Mouse (Mus musculus): ENCODE results near the gene Pdcd2l. TPM values are rescaled to one million over a fixed set of nuclear protein-coding genes. Genes with fewer than 3 reads are reported as not detected.

Gene Pdcd2l
- polyA plus RNA-seq (2015; fragmentation: Nextera tagmentation; extraction: Ambion mirVana), result 56.2 and 57.2 TPM in 2 replicates

GRCm38 (mm10) chr7:34196132-34197128 is at the start of gene Pdcd2l:
Pdcd2l (minus strand) TSS chr7:34196661.
- H3K9ac ChIP-seq (ENCODE audit: low read length), result peak within 1 kb of the TSS; percentile 99
- H3K4me3 ChIP-seq (ENCODE audit: low read length), result peak within 1 kb of the TSS; percentile 98
- peaks cover 5% of the 10 kb centered on the region for H3K4me1 ChIP-seq (replicated peaks; ENCODE audit: control insufficient read depth, insufficient read depth, low read length)
- ATAC-seq (ENCODE audit: low read depth), result peak; percentile 96
- H3K27ac ChIP-seq (ENCODE audit: low read length), result peak within 1 kb of the TSS; percentile 72
- H3K27me3 ChIP-seq (ENCODE audit: control insufficient read depth, insufficient read depth, low read depth, low read length), result no peaks in the 10 kb centered on the region
- WGBS, result 2% methylated on average over 65 of the region's 70 CpGs
- no peaks in the 10 kb centered on the region for H3K9me3 ChIP-seq (ENCODE audit: control insufficient read depth, low read length)
- H3K4me2 ChIP-seq (ENCODE audit: low read depth, low read length), result peak within 1 kb of the TSS; percentile 71
- peaks cover 7% of the 10 kb centered on the region for H3K36me3 ChIP-seq (ENCODE audit: control insufficient read depth, insufficient read depth, low read length)

- Histone ChIP-seq H3K4me2 (ENCODE audit: low read depth, low read length) (no peak overlapping the region), H3K4me1 (replicated peaks; ENCODE audit: control insufficient read depth, insufficient read depth, low read length) (no peaks in the 10 kb centered on the region), H3K9ac (ENCODE audit: low read length) (no peak overlapping the region), H3K9me3 (ENCODE audit: control insufficient read depth, low read length) (no peaks in the 10 kb centered on the region), H3K27ac (ENCODE audit: low read length) (no peak overlapping the region), H3K4me3 (ENCODE audit: low read length) (no peak overlapping the region), H3K36me3 (ENCODE audit: control insufficient read depth, insufficient read depth, low read length) (peaks cover 46% of the 10 kb centered on the region), H3K27me3 (ENCODE audit: control insufficient read depth, insufficient read depth, low read depth, low read length) (no peaks in the 10 kb centered on the region)
- 92% methylated on average over 11 of the region's 11 CpGs for WGBS
- no peak for ATAC-seq (ENCODE audit: low read depth)
Measured at GRCm38 (mm10) chr7:34242176-34242575, 45.7 kb upstream of the Pdcd2l start.

GRCm38 (mm10) chr7:34238086-34238485 is 41.6 kb upstream of the Pdcd2l start:
- H3K4me3 ChIP-seq (ENCODE audit: low read length), result no peak overlapping the region
- H3K36me3 ChIP-seq (ENCODE audit: control insufficient read depth, insufficient read depth, low read length), result peaks cover 34% of the 10 kb centered on the region
- no peaks in the 10 kb centered on the region for H3K9me3 ChIP-seq (ENCODE audit: control insufficient read depth, low read length)
- 88% methylated on average over 5 of the region's 5 CpGs for WGBS
- no peak overlapping the region for H3K4me2 ChIP-seq (ENCODE audit: low read depth, low read length)
- H3K27ac ChIP-seq (ENCODE audit: low read length), result no peak overlapping the region
- H3K4me1 ChIP-seq (replicated peaks; ENCODE audit: control insufficient read depth, insufficient read depth, low read length), result peaks cover 4% of the 10 kb centered on the region
- H3K27me3 ChIP-seq (ENCODE audit: control insufficient read depth, insufficient read depth, low read depth, low read length), result no peaks in the 10 kb centered on the region
- ATAC-seq (ENCODE audit: low read depth), result no peak
- H3K9ac ChIP-seq (ENCODE audit: low read length), result no peak overlapping the region

- ATAC-seq (ENCODE audit: low read depth), result no peak
- H3K27ac ChIP-seq (ENCODE audit: low read length), result no peak overlapping the region
Measured at GRCm38 (mm10) chr7:34235602-34236001, 39.1 kb upstream of the Pdcd2l start.

GRCm38 (mm10) chr7:34234610-34235561 is 38.4 kb upstream of the Pdcd2l start:
- H3K4me3 ChIP-seq (ENCODE audit: low read length), result peak overlapping the region; percentile 55
- ATAC-seq (ENCODE audit: low read depth), result no peak
- 1% methylated on average over 17 of the region's 17 CpGs for WGBS
- H3K36me3 ChIP-seq (ENCODE audit: control insufficient read depth, insufficient read depth, low read length), result peaks cover 26% of the 10 kb centered on the region
- peak overlapping the region; percentile 94 for H3K27ac ChIP-seq (ENCODE audit: low read length)
- H3K27me3 ChIP-seq (ENCODE audit: control insufficient read depth, insufficient read depth, low read depth, low read length), result no peaks in the 10 kb centered on the region
- peak overlapping the region; percentile 81 for H3K4me2 ChIP-seq (ENCODE audit: low read depth, low read length)
- H3K9me3 ChIP-seq (ENCODE audit: control insufficient read depth, low read length), result no peaks in the 10 kb centered on the region
- peak overlapping the region; percentile 75 for H3K9ac ChIP-seq (ENCODE audit: low read length)
- H3K4me1 ChIP-seq (replicated peaks; ENCODE audit: control insufficient read depth, insufficient read depth, low read length), result peaks cover 11% of the 10 kb centered on the region

More at GRCm38 (mm10) chr7:34235602-34236001, 39.1 kb upstream of the Pdcd2l start:
- peaks cover 26% of the 10 kb centered on the region for H3K36me3 ChIP-seq (ENCODE audit: control insufficient read depth, insufficient read depth, low read length)
- H3K4me1 ChIP-seq (replicated peaks; ENCODE audit: control insufficient read depth, insufficient read depth, low read length), result peaks cover 8% of the 10 kb centered on the region
- 83% methylated on average over 5 of the region's 5 CpGs for WGBS
- no peak overlapping the region for H3K4me2 ChIP-seq (ENCODE audit: low read depth, low read length)
- H3K9me3 ChIP-seq (ENCODE audit: control insufficient read depth, low read length), result no peaks in the 10 kb centered on the region
- no peak overlapping the region for H3K4me3 ChIP-seq (ENCODE audit: low read length)
- H3K9ac ChIP-seq (ENCODE audit: low read length), result no peak overlapping the region
- H3K27me3 ChIP-seq (ENCODE audit: control insufficient read depth, insufficient read depth, low read depth, low read length), result no peaks in the 10 kb centered on the region

- WGBS, result under 1% methylated on average over 46 of the region's 46 CpGs
- H3K27ac ChIP-seq (ENCODE audit: low read length), result peak overlapping the region; percentile 94
- peaks cover 15% of the 10 kb centered on the region for H3K4me1 ChIP-seq (replicated peaks; ENCODE audit: control insufficient read depth, insufficient read depth, low read length)
- peak; percentile 90 for ATAC-seq (ENCODE audit: low read depth)
- H3K27me3 ChIP-seq (ENCODE audit: control insufficient read depth, insufficient read depth, low read depth, low read length), result no peaks in the 10 kb centered on the region
- peak overlapping the region; percentile 75 for H3K9ac ChIP-seq (ENCODE audit: low read length)
- H3K9me3 ChIP-seq (ENCODE audit: control insufficient read depth, low read length), result no peaks in the 10 kb centered on the region
- H3K4me3 ChIP-seq (ENCODE audit: low read length), result peak overlapping the region; percentile 55
- peak overlapping the region; percentile 81 for H3K4me2 ChIP-seq (ENCODE audit: low read depth, low read length)
- H3K36me3 ChIP-seq (ENCODE audit: control insufficient read depth, insufficient read depth, low read length), result peaks cover 19% of the 10 kb centered on the region
Measured at GRCm38 (mm10) chr7:34233909-34234609, 37.6 kb upstream of the Pdcd2l start.

GRCm38 (mm10) chr7:34232785-34233725 is 36.6 kb upstream of the Pdcd2l start:
- peaks cover 11% of the 10 kb centered on the region for H3K36me3 ChIP-seq (ENCODE audit: control insufficient read depth, insufficient read depth, low read length)
- H3K4me1 ChIP-seq (replicated peaks; ENCODE audit: control insufficient read depth, insufficient read depth, low read length), result peaks cover 24% of the 10 kb centered on the region
- H3K4me3 ChIP-seq (ENCODE audit: low read length), result peak overlapping the region; percentile 55
- H3K9ac ChIP-seq (ENCODE audit: low read length), result peak overlapping the region; percentile 75
- no peaks in the 10 kb centered on the region for H3K9me3 ChIP-seq (ENCODE audit: control insufficient read depth, low read length)
- no peaks in the 10 kb centered on the region for H3K27me3 ChIP-seq (ENCODE audit: control insufficient read depth, insufficient read depth, low read depth, low read length)
- WGBS, result 34% methylated on average over 7 of the region's 7 CpGs
- no peak for ATAC-seq (ENCODE audit: low read depth)
- peak overlapping the region; percentile 94 for H3K27ac ChIP-seq (ENCODE audit: low read length)
- H3K4me2 ChIP-seq (ENCODE audit: low read depth, low read length), result peak overlapping the region; percentile 81

GRCm38 (mm10) chr7:34230116-34230515 is 33.7 kb upstream of the Pdcd2l start, which contains the start of gene Gpi1:
Gpi1 (minus strand) TSS chr7:34230336.
- H3K4me3 ChIP-seq (ENCODE audit: low read length), result peak within 1 kb of the TSS; percentile 81
- peak within 1 kb of the TSS; percentile 83 for H3K4me2 ChIP-seq (ENCODE audit: low read depth, low read length)
- ATAC-seq (ENCODE audit: low read depth), result peak; percentile 82
- peak within 1 kb of the TSS; percentile 89 for H3K27ac ChIP-seq (ENCODE audit: low read length)
- no peaks in the 10 kb centered on the region for H3K9me3 ChIP-seq (ENCODE audit: control insufficient read depth, low read length)
- H3K4me1 ChIP-seq (replicated peaks; ENCODE audit: control insufficient read depth, insufficient read depth, low read length), result peaks cover 32% of the 10 kb centered on the region
- H3K27me3 ChIP-seq (ENCODE audit: control insufficient read depth, insufficient read depth, low read depth, low read length), result no peaks in the 10 kb centered on the region
- peak within 1 kb of the TSS; percentile 88 for H3K9ac ChIP-seq (ENCODE audit: low read length)
- WGBS, result 0% methylated on average over 37 of the region's 39 CpGs
- H3K36me3 ChIP-seq (ENCODE audit: control insufficient read depth, insufficient read depth, low read length), result peaks cover 9% of the 10 kb centered on the region
